Mouse (Mus musculus) limb, embryonic 13.5 days (tissue): ENCODE results near the gene Capn12. TPM values are rescaled to one million over a fixed set of nuclear protein-coding genes. Genes with fewer than 3 reads are reported as not detected.

ENCODE experiments used
- ATAC-seq: fragments of 200-750 bp; cut with Nextera tagmentation; 2 replicates; pipeline ENCODE4 v1.8.0; 2017; ENCODE audit warnings: low read depth, moderate number of reproducible peaks, moderate TSS enrichment; ENCODE audit not compliant: low FRiP score
- H3K27ac ChIP-seq: fragments of 300-500 bp; sonication (generic); 2 replicates; pipeline ENCODE4 v1.5.1; 2015; ENCODE audit warnings: inconsistent platforms, mild to moderate bottlenecking, moderate library complexity
- H3K27me3 ChIP-seq: fragments of 300-500 bp; sonication (generic); 2 replicates; pipeline ENCODE4 v1.6.1; 2015; ENCODE audit warnings: mild to moderate bottlenecking, inconsistent platforms
- H3K36me3 ChIP-seq: fragments of 300-500 bp; sonication (generic); 2 replicates; pipeline ENCODE4 v1.6.1; 2015; ENCODE audit warnings: inconsistent platforms, mild to moderate bottlenecking, moderate library complexity
- H3K4me1 ChIP-seq: fragments of 300-500 bp; sonication (generic); 2 replicates; pipeline ENCODE4 v1.6.1; 2015; ENCODE audit warnings: inconsistent platforms
- H3K4me2 ChIP-seq: fragments of 300-500 bp; sonication (generic); replicated peaks from 2 replicates; pipeline ENCODE4 v1.6.1; 2015; ENCODE audit warnings: inconsistent platforms, mild to moderate bottlenecking, moderate library complexity
- H3K4me3 ChIP-seq: fragments of 300-500 bp; sonication (generic); 2 replicates; pipeline ENCODE4 v1.5.1; 2015; ENCODE audit warnings: moderate library complexity, mild to moderate bottlenecking, inconsistent platforms
- H3K9ac ChIP-seq: fragments of 300-500 bp; sonication (generic); 2 replicates; pipeline ENCODE4 v1.6.1; 2015; ENCODE audit warnings: mild to moderate bottlenecking, inconsistent platforms
- H3K9me3 ChIP-seq: fragments of 300-500 bp; sonication (generic); 2 replicates; pipeline ENCODE4 v1.6.1; 2016; ENCODE audit warnings: inconsistent platforms
- WGBS: fragments of 180-500 bp; shearing (Covaris S2); methylation state at CpG from one replicate; pipeline ENCODE4 v1.1.7; 2015; 5-methylcytosine and 5-hydroxymethylcytosine counted together
- polyA plus RNA-seq: library from polyadenylated mRNA; unstranded; fragments of >200 nt; fragmentation: Nextera tagmentation; extraction: Ambion mirVana; gene quantifications from 2 replicates; pipeline ENCODE4 v1.2.1, GENCODE M21; 2015

Gene Capn12
- polyA plus RNA-seq, 1 experiment from 2014 or later = 0.94 TPM

DNA sequence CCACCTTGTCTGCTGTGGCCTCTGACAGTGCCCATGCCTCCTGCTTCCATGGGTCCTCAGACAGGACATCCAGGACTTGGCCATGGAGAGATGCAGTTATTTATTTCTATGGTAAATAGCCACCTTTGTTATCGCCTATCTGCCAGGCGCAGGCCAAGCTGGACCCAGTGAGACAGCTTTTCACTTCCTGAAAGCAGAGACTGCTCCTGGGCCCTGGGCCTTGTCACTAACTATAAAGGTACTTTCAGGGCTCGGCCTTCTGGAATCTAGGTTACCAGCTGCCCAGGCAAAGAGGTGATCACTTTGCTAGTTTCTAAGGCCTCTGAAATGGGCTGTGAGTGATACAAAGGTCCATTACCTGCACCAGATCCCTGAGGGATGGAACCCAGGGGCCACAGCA is 43.6 kb downstream of the Capn12 start:
- peak overlapping the region; percentile 96 for H3K27ac ChIP-seq
- H3K4me1 ChIP-seq = peaks cover 83% of the 10 kb centered on the region
- 0 out of 2 replicates have a peak overlapping the region, but pooled peaks have one; percentile 48 for H3K4me2 ChIP-seq
- ATAC-seq = no peak
- no peaks in the 10 kb centered on the region for H3K9me3 ChIP-seq
- H3K27me3 ChIP-seq = no peaks in the 10 kb centered on the region
- no peak overlapping the region for H3K4me3 ChIP-seq
- H3K9ac ChIP-seq = peak overlapping the region; percentile 35; the same call in 1 of the 2 replicates
- 72% methylated on average over 3 of the region's 3 CpGs for WGBS
- peaks cover 8% of the 10 kb centered on the region; the same call in 1 of the 2 replicates for H3K36me3 ChIP-seq

DNA sequence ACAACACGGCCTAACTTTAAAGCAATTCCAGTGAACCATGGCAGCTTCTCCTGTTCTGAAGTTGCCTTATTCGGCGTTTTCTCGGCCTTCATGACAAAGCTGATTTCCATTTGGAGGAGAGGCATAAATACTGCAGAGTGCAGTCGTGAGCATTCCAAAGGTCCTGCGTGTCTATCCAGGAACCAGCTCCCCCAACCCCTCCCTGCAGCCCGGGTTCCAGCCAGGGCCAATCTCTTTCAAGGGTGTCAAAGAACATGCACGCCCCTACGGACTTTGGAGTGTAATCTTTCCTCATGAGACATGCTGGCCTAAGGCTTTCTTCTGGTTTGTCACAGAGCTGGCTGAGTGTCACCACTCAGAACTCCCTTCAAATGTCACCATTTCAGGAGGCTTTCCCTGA is 44.1 kb downstream of the Capn12 start:
- Histone ChIP-seq H3K4me1 (peaks cover 83% of the 10 kb centered on the region), H3K4me2 (0 out of 2 replicates have a peak overlapping the region, but pooled peaks have one; percentile 10), H3K27ac (peak overlapping the region; percentile 96), H3K9ac (peak overlapping the region; percentile 35; the same call in 1 of the 2 replicates), H3K4me3 (no peak overlapping the region), H3K9me3 (no peaks in the 10 kb centered on the region), H3K27me3 (no peaks in the 10 kb centered on the region), H3K36me3 (peaks cover 8% of the 10 kb centered on the region; the same call in 1 of the 2 replicates)
- 24% methylated on average over 9 of the region's 9 CpGs for WGBS
- ATAC-seq = 0 out of 2 replicates have a peak, but pooled peaks have one; percentile 37

- Histone ChIP-seq H3K9me3 (no peaks in the 10 kb centered on the region), H3K4me3 (no peak overlapping the region), H3K27me3 (no peaks in the 10 kb centered on the region), H3K4me2 (no peak overlapping the region), H3K36me3 (peaks cover 7% of the 10 kb centered on the region; the same call in 1 of the 2 replicates), H3K4me1 (peaks cover 83% of the 10 kb centered on the region), H3K27ac (peak overlapping the region; percentile 96), H3K9ac (no peak overlapping the region)
- no peak for ATAC-seq
- WGBS = 71% methylated on average over 2 of the region's 2 CpGs
Observed at GRCm38 (mm10) chr7:28926172-28926571, 45.0 kb downstream of the Capn12 start.

DNA sequence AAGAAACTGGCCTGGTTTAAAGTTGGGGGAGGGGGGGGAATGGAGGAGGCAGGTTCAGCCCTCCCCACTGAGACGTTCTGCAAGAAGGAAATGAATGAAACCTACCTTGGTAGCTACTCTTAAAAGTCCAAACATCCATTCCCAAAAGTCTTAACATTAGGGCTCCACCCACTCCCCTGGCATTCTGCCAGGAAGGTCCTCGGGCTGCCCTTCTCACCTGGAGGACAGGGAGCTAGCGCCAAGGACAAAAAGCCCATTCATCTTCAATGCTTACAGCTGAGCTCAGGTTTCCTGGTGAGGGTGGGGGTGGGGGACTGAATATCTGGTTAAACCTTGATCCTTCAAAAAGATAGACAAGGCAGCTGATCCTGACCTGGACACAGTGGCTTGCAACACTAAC is 48.2 kb downstream of the Capn12 start:
- Histone ChIP-seq H3K27ac (peak overlapping the region; percentile 80), H3K4me1 (peaks cover 67% of the 10 kb centered on the region), H3K4me3 (no peak overlapping the region), H3K27me3 (no peaks in the 10 kb centered on the region), H3K9me3 (no peaks in the 10 kb centered on the region), H3K9ac (no peak overlapping the region), H3K4me2 (peak overlapping the region; percentile 5; the same call in 1 of the 2 replicates), H3K36me3 (peaks cover 10% of the 10 kb centered on the region)
- no peak for ATAC-seq
- 32% methylated on average over 3 of the region's 3 CpGs for WGBS

DNA sequence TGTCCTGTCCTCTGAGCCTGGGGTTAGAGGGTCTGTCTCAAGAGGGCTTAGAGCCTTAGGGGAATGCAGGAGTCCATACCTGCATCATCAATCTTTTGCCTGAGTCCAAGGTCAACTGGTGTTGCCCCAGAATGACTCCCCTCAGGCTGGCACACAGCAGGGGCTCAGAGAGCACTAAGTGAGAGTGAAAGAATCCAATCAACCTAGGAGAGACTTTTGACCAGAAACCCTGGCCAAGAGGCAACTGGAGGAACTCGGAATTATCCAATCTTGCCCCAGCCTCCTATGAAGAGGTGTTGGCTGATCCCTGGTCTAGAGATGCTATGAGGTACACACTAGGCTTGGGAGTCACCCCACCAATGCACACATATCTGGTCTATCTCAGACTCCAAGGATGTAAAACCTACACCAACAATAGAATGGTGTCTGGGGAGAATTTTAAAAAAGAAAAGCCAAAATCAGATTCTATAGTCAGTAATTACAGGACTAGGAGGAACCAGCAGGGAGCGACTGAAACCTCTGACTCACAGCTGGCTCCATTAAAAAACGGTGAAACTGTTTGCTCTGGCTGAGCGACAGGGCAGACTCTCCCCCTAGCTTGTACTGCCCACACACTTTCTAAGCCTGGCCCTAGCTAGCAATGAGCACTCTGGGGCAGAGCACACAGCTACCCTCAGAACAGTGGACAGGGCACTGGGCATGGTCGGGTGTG is 49.3 kb downstream of the Capn12 start:
- Histone ChIP-seq H3K36me3 (peaks cover 17% of the 10 kb centered on the region), H3K4me2 (no peak overlapping the region; the same call in none of the 2 replicates), H3K27ac (peak overlapping the region; percentile 80), H3K9ac (0 out of 2 replicates have a peak overlapping the region, but pooled peaks have one; percentile 13), H3K27me3 (no peaks in the 10 kb centered on the region), H3K4me3 (no peak overlapping the region), H3K4me1 (peaks cover 56% of the 10 kb centered on the region), H3K9me3 (no peaks in the 10 kb centered on the region)
- WGBS = 43% methylated on average over 5 of the region's 5 CpGs
- no peak for ATAC-seq

GRCm38 (mm10) chr7:28931032-28931694 is 49.9 kb downstream of the Capn12 start:
- H3K4me2 ChIP-seq = no peak overlapping the region
- 0 out of 2 replicates have a peak overlapping the region, but pooled peaks have one; percentile 13 for H3K9ac ChIP-seq
- no peaks in the 10 kb centered on the region for H3K27me3 ChIP-seq
- 0 out of 2 replicates have a peak, but pooled peaks have one; percentile 33 for ATAC-seq
- H3K4me1 ChIP-seq = peaks cover 55% of the 10 kb centered on the region
- H3K9me3 ChIP-seq = no peaks in the 10 kb centered on the region
- WGBS = 83% methylated on average over 7 of the region's 7 CpGs
- H3K36me3 ChIP-seq = peaks cover 21% of the 10 kb centered on the region
- peak overlapping the region; percentile 80 for H3K27ac ChIP-seq
- H3K4me3 ChIP-seq = no peak overlapping the region

GRCm38 (mm10) chr7:28931695-28932039 is 50.4 kb downstream of the Capn12 start:
- H3K9me3 ChIP-seq = no peaks in the 10 kb centered on the region
- WGBS = 82% methylated on average over 4 of the region's 4 CpGs
- peaks cover 21% of the 10 kb centered on the region for H3K36me3 ChIP-seq
- no peak for ATAC-seq
- H3K27me3 ChIP-seq = no peaks in the 10 kb centered on the region
- H3K4me3 ChIP-seq = no peak overlapping the region
- H3K9ac ChIP-seq = no peak overlapping the region
- H3K27ac ChIP-seq = peak overlapping the region; percentile 80
- no peak overlapping the region for H3K4me2 ChIP-seq
- H3K4me1 ChIP-seq = peaks cover 56% of the 10 kb centered on the region

DNA sequence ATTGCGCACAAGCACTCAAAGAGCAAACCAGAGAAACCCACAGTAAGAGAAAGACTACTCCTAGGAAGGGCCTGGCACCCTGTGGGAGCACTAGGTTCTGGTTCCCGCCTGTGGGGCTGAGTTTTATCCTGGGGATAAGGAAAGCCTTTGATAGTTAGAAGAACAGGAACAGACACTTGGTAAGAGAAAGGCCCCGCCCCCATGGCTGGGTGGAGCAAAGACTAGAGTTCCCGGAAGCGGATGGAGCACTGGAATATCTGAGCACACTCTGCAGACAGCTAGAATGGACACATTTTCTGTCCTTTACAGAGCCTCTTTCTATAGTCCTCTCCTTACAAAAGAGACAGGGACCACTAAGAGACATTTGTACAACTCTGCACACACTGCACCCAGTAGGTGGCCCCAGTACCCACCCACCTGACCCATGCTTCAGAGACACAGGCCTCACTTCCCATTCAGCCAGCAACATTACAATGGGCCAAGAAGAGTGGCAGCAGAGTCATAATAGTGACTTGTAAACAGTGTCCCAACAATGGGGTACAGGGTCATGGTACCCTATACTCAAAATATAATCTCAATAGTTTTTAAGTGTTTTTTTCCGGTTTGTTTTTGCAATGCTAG is 51.3 kb downstream of the Capn12 start:
- Histone ChIP-seq H3K27ac (peak overlapping the region; percentile 80; the same call in 1 of the 2 replicates), H3K27me3 (no peaks in the 10 kb centered on the region), H3K4me2 (no peak overlapping the region), H3K36me3 (peaks cover 21% of the 10 kb centered on the region), H3K9me3 (no peaks in the 10 kb centered on the region), H3K4me3 (no peak overlapping the region), H3K4me1 (peaks cover 64% of the 10 kb centered on the region), H3K9ac (no peak overlapping the region)
- WGBS = 72% methylated on average over 6 of the region's 6 CpGs
- no peak for ATAC-seq

GRCm38 (mm10) chr7:28933825-28934224 is 52.6 kb downstream of the Capn12 start:
- WGBS = 94% methylated on average over 2 of the region's 2 CpGs
- no peak for ATAC-seq
- Histone ChIP-seq H3K4me3 (no peak overlapping the region), H3K4me2 (no peak overlapping the region), H3K9ac (no peak overlapping the region), H3K4me1 (peaks cover 68% of the 10 kb centered on the region), H3K27me3 (no peaks in the 10 kb centered on the region), H3K9me3 (no peaks in the 10 kb centered on the region), H3K27ac (peak overlapping the region; percentile 22; the same call in 1 of the 2 replicates), H3K36me3 (peaks cover 21% of the 10 kb centered on the region)

GRCm38 (mm10) chr7:28936787-28937186 is 55.6 kb downstream of the Capn12 start:
- Histone ChIP-seq H3K9me3 (no peaks in the 10 kb centered on the region), H3K36me3 (peaks cover 26% of the 10 kb centered on the region), H3K27me3 (no peaks in the 10 kb centered on the region), H3K4me2 (no peak overlapping the region), H3K4me1 (peaks cover 67% of the 10 kb centered on the region), H3K4me3 (no peak overlapping the region), H3K9ac (peak overlapping the region; percentile 19; the same call in 1 of the 2 replicates), H3K27ac (peak overlapping the region; percentile 44)
- no peak for ATAC-seq
- WGBS = 60% methylated on average over 4 of the region's 4 CpGs

- no peak for ATAC-seq
- H3K27ac ChIP-seq = 0 out of 2 replicates have a peak overlapping the region, but pooled peaks have one; percentile 66
- H3K4me2 ChIP-seq = no peak overlapping the region
- 74% methylated on average over 4 of the region's 4 CpGs for WGBS
- H3K4me1 ChIP-seq = peaks cover 70% of the 10 kb centered on the region
- H3K27me3 ChIP-seq = no peaks in the 10 kb centered on the region
- peaks cover 34% of the 10 kb centered on the region for H3K36me3 ChIP-seq
- H3K9ac ChIP-seq = no peak overlapping the region
- no peak overlapping the region for H3K4me3 ChIP-seq
- no peaks in the 10 kb centered on the region for H3K9me3 ChIP-seq
Observed at GRCm38 (mm10) chr7:28938654-28939053, 57.4 kb downstream of the Capn12 start.
